Mouse (Mus musculus): ENCODE measurements at regions not wholly inside any gene's neighbourhood (a gene's known extent, or its start where the extent isn't known, plus 50 kb on each side); places are given as distances from the start of the nearest gene placed in this dataset.
"Not testable (repeated sequence)": the region's sequence is repeated elsewhere in the genome, so short reads cannot be mapped to it uniquely, and the experiment has no call there.

DNA sequence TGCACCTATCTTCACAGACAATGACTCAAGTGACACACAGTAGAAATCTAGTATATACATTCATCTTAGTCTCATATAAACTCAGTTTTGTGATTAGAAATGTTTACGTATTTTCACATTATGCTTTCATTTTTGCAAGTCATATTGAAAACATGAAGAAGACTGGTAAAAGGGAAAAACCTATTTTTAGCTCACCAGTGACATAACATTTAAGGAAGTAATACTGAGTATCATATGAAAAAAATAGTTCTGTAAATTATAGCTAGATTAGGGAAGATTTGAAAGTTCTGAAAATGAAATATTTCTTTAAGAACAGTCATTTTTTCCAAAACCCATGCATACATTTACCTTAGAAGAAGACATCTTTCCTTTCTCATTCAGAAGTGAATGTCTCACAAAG is 293.0 kb downstream of the Klra2 start:
- not testable (repeated sequence) for DNase-seq (ENCODE audit: low spot score in 2 of 2)

DNA sequence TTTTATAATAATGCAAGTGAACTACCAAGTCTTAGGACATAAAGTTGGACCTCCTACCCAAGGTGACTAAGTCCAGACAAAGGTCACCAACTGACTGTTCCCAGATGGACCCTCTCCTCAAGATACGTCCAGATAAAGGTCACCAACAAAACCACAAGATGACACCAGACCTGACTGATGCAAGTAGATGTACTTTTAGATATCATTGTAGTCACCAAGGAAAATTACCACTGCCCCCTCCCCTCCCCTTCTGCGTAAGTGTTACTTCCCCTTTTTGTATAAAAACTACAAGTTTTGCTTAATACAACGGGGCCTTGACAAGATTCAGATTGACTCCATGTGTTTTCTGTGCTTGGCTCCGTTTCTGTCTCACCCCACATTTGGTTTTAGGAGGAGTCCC is 310.4 kb downstream of the Klra2 start:
- peak; percentile 4 to 13 for DNase-seq (ENCODE audit: low spot score in 2 of 2)

Measured in natural killer cell, adult 2 months (primary cell).